Mouse (Mus musculus): Measurements from ENCODE around the gene Tmem190. TPM values are rescaled to one million over a fixed set of nuclear protein-coding genes. Genes with fewer than 3 reads are reported as not detected.

The Tmem190 gene
- total RNA-seq (2015) (not detected in 2 replicates), total RNA-seq (2017) (not detected in 2 replicates)

DNA sequence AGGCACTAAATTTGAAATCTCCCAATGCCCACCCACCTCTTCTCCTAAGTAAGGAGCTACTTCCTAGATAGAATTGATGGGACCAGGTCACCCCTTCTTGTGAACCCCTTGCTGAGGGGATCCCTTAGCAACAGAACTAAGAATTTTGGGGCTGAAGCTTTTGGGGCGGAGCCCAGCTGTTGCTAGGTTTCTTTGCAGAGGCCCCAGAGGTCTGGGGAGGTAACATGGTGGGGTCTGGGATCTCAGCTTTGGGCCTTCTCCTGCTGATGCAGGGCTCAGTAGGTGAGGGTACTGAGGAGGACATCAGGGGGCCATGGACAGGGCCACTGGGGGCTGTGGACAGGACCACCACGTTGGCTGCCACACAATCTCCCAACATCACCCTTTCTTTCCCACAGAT lies at the start of gene Tmem190, which contains the start of gene Il11:
Gene Tmem190 (plus strand): TSS at position 179 of the 400 bp plus-strand sequence.
Gene Il11 (minus strand): TSS at position 101 of the 400 bp plus-strand sequence.
- ATAC-seq (ENCODE audit: poor library complexity, severe bottlenecking), result no peak

DNA sequence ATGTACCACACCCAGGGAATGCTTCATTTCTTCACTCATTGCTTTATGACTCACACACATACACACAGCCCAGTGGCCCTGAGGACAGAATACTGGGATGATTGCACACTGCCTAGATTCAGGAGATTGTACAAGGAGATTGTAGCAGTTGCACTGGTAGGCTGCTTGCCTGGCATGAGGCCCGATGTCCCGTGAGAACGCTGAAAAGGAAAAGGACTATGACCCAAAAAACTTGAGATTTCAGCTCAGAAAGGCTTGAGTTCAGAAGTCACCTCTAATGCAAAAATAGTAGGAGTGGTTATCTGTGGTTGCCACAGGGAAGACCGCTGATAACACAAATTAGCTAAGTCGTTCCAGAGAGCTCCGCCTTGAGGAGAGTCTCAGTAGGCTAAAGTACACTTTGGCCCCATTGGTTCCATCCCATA lies 49.8 kb upstream of the Tmem190 start:
- no peak; the same call in 1 of the 2 replicates for ATAC-seq (ENCODE audit: poor library complexity, severe bottlenecking)

DNA sequence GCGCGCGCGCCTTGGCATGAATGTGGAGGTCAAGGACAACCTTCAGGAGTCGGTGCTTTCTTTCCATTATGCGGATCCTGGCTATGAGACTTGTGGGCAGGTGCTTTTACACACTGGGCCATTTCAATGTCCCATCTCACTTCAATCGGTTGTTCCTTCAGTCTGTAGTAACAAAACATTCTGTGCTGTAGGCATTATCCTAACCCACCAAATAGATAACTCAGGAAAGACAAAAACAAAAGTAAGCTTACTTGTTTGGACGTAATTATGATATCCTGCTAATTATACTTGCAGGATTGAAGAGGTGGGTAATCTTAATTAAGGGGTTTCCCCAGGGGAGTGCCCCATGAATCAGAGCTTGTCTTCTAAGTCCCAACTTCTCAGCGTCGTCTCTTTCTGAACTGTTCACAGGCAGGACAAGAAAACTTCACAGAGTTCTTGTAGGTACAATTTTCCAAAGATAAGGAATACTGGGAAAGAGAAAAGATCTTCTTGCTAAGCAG lies 43.6 kb upstream of the Tmem190 start:
- no peak for ATAC-seq (ENCODE audit: poor library complexity, severe bottlenecking)

DNA sequence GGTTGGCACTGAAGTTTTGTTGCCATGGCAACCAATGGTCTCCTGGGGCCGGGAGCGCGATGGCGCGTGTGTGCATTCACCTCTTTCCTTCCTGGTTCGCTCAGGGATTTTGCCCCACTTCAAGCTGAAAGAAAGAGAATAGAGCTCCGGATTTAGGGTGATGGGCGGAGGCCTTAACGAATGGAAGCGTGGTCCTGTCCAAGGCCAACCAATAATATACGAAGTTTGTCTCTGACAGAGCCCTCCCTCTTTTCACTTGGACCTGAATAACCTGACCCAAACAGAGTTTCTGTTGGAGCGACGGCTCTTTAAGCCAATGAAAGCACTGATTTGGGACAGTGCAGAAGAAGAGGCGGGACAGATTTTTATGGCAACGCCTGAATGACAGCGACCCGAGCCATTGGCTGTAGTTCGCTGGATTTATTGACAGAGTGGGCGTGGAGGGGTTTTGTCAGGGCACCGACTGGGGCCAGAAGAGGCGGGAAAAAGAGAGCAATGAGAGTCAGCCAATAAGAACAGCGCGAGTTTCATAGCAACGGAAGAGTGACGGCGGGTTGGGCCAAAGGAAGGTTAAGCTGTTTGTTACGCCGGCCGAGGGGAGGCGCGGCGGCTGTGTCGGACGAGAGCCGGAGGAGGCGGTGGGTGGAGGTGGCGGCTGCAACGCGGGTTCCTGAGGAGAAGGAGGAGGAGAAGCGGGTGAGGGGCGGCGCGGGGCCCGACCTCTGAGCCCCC lies 43.0 kb upstream of the Tmem190 start, which contains the start of gene Kmt5c:
Gene Kmt5c (plus strand): TSS at position 572 of the 732 bp plus-strand sequence.
- ATAC-seq (ENCODE audit: poor library complexity, severe bottlenecking), result peak; percentile 90

DNA sequence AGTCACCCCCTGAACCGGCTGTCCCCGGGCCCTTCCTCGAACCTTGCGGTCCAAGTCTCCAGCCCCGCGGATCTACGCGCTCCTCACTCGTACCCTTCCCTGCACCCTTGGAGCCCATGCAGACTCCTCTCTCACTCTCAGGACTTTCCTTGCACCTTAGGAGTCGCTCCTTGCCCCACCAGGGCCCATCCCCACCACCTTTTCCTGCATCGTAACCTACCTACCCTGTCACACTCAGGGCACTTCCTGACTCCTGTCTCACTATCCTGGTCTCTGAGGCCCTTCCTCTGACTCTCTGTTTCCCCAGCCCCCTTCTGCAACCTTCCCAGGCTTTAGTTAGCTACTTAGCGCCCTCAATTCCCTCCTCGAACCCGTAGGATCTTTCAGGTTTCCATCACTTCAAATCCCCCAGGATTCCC lies 42.4 kb upstream of the Tmem190 start:
- ATAC-seq (ENCODE audit: poor library complexity, severe bottlenecking), result no peak

DNA sequence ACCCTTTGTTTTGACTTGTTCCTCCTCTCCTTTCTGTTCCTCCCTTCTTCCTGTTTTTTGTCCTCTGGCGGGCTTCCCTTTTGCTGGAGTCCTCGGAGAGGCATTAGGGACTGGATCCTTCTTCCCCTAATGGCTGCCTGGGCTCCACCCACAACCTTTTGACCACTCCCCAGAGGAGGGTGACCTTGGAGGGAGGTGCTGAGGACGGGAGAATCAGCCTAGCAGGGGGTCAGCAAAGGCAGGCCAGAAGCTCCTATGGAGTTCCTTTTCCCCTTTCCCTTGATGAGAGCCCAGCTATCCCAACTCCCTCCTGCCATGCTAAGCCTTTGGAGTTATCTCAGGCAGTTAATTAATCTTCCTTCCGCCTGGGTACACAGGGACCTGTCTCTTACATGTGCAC lies 41.6 kb upstream of the Tmem190 start:
- ATAC-seq (ENCODE audit: poor library complexity, severe bottlenecking), result peak; percentile 42

DNA sequence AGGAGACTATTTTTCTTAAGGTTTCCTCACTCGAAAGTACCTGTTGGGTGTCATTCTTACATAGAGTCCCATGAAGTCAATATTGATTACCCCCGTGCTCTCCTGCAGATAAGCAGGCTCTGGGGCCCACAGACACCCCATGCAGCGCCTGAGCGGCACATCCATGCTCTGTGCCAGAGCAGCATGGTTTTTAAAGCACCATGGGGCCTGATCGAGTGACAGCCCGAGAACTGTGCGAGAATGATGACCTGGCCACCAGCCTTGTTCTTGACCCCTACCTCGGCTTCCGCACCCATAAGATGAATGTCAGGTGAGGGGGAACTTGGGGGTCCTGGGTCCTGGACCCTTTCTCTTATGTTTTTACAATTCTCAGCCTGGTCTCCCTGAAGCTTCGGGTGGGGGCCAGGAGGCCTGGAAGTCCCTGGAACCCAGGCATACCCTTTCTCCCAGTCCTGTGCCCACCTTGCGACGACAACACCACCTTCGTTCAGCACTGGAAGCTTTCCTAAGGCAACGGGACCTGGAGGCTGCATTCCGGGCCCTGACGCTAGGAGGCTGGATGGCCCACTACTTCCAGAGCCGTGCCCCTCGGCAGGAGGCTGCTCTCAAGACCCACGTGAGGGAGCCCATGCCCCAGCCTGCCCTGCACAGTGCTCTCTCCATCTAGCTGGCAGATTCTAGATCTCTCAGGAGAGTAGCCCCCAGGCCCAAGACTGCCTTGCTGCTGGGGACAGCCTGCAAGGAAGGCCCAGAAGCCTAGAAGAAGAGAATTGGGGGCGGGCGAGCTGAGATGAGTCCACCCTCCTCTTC lies 40.9 kb upstream of the Tmem190 start:
- ATAC-seq (ENCODE audit: poor library complexity, severe bottlenecking), result no peak

DNA sequence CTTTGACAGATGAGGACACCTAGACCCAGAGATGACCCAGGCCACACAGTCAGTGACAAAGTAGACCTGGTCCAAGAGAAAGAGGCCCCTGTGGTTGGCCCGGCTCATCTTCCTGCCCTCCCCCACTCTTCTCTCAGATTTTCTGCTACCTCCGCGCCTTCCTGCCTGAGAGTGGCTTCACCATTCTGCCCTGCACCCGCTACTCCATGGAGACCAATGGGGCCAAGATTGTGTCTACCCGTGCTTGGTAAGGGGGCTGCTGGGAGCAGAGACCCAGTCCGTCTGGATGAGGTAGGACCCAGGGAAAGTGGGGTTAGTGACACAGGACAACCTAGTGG lies 40.3 kb upstream of the Tmem190 start:
- no peak for ATAC-seq (ENCODE audit: poor library complexity, severe bottlenecking)

DNA sequence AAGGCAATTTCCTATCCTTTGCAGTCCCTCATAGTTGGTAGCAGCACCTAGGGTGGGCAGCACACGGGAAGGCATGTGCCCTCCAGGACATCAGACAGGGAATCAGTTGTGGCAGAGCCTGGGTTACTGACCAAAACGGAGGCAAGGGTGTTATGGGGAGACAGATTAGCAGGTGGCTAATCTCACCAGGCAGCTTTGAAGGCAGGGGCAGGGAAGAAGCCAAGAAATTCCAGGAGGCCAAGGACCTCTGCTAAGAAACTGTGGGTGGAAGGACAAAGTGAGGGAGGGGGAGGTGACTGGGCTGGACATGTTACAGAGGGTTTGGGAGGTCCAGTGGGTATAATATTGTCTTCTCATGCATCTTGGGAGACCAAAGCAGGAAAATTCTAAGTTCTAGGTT lies 39.4 kb upstream of the Tmem190 start:
- ATAC-seq (ENCODE audit: poor library complexity, severe bottlenecking), result no peak

DNA sequence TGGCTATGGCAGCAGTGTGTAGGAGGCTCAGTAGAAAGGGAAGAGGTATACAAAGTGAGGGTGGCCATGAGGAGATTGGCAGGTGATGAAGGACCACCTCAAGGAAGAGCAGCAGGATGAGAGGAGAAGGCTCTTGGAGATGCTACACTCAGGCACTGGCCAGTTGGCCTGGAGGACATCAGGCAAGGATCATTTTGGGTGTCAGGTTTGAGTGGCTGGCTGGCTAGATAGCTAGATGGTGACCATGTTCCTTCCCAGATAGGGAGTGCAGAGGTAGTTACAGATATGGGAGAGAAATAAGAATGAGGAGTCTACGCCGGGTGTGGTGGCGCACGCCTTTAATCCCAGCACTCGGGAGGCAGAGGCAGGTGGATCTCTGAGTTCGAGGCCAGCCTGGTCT lies 37.9 kb upstream of the Tmem190 start:
- ATAC-seq (ENCODE audit: poor library complexity, severe bottlenecking), result no peak

DNA sequence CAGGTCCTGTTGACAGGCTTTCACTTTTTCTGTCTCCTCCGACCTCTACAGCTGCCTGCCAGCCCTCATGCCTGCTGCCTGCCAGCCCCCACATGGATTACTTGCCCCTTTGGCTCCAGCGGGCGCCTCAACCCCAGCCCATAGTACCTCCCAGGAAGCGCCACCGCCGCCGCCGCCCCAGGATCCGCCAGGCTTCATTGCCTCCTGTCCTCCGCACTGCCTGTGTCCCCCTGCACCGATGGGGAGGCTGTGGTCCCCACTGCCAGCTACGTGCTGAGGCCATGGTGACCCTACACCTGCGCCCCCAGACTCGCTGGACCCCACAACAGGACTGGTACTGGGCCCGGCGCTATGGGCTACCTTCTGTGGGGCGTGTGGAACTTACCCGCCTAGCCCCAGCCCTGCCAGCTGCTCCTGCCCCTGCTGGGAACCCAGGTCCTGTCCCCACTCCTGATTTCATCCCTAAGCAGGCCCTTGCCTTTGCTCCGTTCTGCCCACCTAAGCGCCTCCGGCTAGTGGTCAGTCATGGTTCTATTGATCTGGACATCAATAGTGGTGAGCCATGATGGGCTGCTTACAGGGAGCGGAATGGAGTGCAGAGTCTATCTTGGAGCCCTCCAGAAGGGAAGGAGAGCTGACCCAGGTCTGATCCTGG lies 36.3 kb upstream of the Tmem190 start:
- ATAC-seq (ENCODE audit: poor library complexity, severe bottlenecking), result no peak

DNA sequence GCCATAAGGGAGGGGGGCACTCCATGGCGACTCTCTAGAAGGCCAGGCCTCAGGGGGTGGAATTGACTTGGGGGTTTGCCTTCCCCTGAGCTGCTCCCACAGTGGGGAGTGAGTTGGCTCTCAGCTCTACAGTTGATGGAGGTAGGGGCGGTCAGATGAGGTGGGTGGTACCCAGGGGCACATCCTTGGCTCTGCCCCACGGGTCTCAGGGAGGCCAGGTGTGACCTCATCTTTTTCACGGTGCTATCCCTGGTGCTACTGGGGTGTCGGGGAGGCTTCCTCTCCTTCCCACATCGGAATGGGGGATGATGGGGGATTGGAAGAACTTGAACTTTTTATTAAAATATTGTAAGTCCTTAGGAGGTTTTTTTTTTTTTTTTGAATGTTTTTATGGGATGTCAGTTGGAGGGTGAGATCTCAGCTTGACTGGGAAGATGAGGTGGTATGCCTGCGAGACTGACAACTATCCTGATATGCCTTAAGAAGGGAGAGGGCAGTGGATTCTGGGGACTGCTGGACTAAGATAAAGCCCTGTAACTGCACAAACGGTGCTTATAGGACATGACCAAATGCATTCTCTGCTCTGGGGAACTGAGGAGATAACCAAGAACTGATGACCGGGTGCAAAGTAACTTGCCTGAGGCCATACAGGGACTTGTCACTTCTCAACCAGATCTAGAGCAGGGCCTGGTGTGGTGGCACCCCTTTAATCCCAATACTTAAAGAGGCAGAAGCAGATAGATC lies 35.4 kb upstream of the Tmem190 start:
- no peak for ATAC-seq (ENCODE audit: poor library complexity, severe bottlenecking)

DNA sequence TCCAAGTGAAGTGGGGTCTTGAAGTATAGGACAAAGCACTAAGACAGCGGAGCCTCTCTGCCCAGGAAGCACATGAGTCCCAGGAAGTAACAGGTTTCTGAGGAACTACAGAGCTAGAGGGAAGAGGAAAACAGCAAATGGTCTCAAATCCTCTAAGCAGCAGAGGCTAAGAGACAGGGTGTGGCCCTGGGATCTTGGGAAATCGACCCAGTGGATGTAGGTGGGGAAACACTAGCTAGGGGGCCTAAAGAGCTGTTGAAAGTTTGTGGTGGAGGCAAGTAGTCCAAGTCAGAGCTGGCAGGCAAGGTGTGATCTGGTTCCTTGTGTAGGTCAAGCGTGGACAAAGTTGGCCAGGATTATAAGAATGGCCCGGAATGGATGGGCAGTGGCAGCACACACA lies 34.4 kb upstream of the Tmem190 start:
- ATAC-seq (ENCODE audit: poor library complexity, severe bottlenecking), result no peak

DNA sequence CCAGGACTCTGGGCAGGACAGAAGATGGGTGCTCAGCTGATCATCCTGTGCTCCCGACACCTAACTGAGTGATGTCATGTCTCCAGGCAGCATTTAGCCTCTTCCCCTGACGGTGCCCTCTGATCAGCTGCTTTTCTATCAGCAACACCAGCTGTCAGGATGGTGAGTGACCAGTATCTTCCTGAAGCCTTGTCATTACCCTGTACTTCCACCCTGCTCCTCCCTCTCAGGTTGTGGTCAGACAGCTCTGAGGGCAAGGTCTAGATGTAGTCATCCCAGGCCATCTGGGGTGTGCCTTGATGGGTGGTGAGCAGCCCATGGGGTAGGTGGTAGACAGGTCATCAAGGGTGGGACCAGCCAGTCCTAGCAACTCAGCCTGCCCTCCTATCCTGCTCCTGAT lies 33.6 kb upstream of the Tmem190 start:
- no peak for ATAC-seq (ENCODE audit: poor library complexity, severe bottlenecking)

DNA sequence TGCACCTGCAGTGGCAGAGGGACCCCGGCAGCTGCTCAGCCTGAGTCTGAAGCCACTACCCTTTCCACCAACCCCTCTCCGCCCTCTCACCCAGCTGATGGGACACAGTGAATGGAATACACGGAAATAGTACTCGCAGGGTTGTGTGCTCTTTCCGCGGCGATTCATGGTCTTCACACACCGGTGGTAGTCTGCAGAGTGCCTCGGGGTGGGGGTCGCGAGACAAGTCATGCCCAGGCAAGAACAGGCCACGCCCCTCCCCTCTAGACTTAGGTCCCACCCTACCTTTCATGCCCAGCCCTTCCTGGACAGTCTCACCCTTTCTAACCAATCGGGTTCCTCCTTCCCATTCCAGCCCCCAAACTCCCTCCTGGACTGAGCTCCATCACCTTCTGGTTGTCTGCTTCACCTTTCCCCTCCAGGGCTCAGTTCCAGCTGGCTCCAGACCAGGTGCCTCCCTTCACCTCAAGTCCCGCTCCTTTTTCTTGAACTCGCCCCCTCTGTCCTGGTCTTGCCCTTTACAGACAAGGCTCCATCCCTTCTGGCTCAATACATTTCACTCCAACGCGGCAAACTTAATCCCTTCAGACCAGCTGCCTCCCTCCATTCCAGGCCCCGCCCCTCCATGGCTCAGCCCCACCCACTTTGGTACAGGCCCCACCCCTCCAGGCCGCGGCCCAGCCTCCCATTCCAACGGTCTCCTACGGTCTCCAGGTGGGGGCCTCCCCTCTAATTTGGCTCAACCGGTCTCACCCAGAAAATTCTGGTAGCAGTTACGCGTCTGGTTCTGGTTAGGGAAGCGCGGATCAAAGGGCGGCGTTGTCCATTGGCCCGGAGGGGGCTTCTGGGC lies 30.5 kb upstream of the Tmem190 start:
- peak; percentile 60 for ATAC-seq (ENCODE audit: poor library complexity, severe bottlenecking)

DNA sequence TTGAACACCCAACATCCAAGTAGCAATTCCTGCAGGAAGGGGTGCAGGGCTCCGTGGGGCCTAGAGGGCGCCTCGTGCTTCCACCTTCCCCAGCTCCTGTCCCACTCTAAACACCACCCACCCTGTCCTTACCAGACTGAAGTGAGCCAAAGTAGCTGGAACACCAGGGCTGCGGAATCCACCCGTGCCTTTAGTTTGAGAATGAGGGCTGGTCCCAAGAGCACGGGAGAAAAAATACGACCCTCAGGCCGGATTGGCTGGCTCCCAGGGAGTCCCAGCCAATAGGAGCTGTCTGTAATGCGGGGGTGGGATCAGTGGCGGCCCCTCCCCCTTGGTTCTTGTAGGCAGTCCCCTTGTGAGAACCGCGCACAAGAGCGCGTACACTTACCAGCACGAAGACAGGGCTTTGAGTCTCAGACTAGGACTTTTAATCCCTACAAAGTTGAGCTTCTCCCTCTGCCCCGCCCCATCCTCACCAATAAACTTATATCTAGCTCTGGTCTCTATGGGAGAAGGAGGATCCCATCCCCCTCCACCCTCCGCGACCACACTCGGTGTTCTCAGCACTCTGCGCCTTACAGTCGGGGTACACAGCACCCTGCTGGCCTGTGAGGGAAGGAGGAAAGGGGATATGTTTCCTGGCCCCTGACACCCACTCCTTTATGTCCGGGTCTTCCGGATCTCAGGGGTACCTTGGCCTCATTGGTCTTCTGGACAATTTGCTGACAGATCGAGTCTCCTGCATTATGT lies 29.7 kb upstream of the Tmem190 start, which contains the start of gene Cox6b2:
Gene Cox6b2 (minus strand): TSS at position 274 of the 750 bp plus-strand sequence.
- peak; percentile 79 for ATAC-seq (ENCODE audit: poor library complexity, severe bottlenecking)

DNA sequence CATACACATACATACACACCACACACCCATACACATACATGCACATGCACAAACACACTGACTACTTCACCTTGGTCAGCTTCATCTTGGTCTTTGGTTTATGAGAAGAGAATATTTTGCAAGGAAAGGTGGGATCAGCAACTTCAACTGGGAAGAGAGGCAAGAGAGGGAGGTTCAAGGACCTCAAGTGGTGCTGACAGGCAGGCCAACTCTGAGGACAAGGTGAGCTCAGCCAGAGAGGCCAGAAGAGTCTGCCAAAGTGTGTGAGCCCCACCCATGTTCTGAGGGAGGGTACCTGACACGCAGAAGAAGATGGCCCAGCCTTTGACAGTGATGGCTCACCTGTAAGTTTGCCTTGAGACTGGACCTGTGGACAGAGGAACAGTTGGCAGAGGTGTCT lies 23.1 kb upstream of the Tmem190 start:
- no peak for ATAC-seq (ENCODE audit: poor library complexity, severe bottlenecking)

DNA sequence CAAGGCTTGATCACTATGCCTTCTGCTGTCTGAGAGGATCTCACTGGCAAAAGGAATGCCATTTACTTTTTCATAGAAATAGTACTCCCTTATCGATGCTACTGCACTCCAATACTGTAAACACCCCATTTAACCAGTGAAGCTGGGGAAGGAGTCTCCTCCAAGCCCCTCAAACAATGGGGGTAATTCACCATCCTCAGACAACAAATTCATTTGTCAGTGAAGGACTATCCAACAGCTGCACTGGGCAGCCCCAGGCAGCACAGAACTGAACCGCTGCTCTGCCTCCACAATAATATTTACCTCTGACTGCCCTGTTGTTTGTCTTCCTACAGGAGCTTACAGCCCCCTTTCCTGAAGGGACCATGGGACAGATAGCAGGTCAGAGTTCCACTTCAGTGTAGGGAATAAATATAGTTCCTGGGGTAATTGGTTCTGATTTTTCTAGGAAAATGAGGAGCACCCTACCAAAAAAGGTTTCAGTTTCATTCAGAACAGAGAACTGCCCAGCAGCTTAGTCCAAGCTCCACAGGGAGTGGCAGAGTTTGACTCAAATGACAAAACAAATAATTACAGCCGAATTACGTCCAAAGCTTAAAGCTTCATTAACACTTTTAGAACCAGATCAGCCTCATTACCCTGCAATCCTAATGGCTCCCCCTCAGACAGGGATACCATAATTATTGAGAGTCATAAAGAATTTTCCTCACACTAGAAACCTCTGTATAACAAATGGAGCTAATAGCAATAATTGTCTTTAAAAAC lies 17.6 kb upstream of the Tmem190 start:
- no peak for ATAC-seq (ENCODE audit: poor library complexity, severe bottlenecking)

Data from megakaryocyte, adult 5-6 weeks (primary cell).